Mouse (Mus musculus) heart, embryonic 16.5 days (tissue): ENCODE results near the gene H2-Aa. TPM values are rescaled to one million over a fixed set of nuclear protein-coding genes. Genes with fewer than 3 reads are reported as not detected.
A peak's percentile ranks its signal among the peaks of the same experiment; 100 is the strongest.

Experiments used
- ATAC-seq: fragments of 200-750 bp; cut with Nextera tagmentation; replicated peaks from 2 replicates; pipeline ENCODE4 v1.8.0; 2017; ENCODE audit warnings: moderate number of reproducible peaks; ENCODE audit not compliant: insufficient read depth, low FRiP score; ENCODE audit errors: extremely low read depth
- H3K27ac ChIP-seq: fragments of 300-500 bp; sonication (generic); 2 replicates; pipeline ENCODE4 v1.5.1; 2014; ENCODE audit warnings: mild to moderate bottlenecking, low read length, control low read depth, moderate library complexity
- H3K27me3 ChIP-seq: fragments of 300-500 bp; sonication (generic); 2 replicates; pipeline ENCODE4 v1.6.1; 2014; ENCODE audit warnings: low read length, mixed read lengths; ENCODE audit not compliant: control insufficient read depth, insufficient read depth
- H3K36me3 ChIP-seq: fragments of 300-500 bp; sonication (generic); 2 replicates; pipeline ENCODE4 v1.6.1; 2014; ENCODE audit not compliant: control insufficient read depth, insufficient read depth
- H3K4me1 ChIP-seq: fragments of 300-500 bp; sonication (generic); 2 replicates; pipeline ENCODE4 v1.6.1; 2014; ENCODE audit warnings: low read length, mixed read lengths; ENCODE audit not compliant: control insufficient read depth, insufficient read depth
- H3K4me2 ChIP-seq: fragments of 300-500 bp; sonication (generic); 2 replicates; pipeline ENCODE4 v1.6.1; 2014; ENCODE audit warnings: low read depth, mild to moderate bottlenecking, control low read depth, low read length
- H3K4me3 ChIP-seq: fragments of 300-500 bp; sonication (generic); 2 replicates; pipeline ENCODE4 v1.5.1; 2014; ENCODE audit warnings: mild to moderate bottlenecking, control low read depth, low read length
- H3K9ac ChIP-seq: fragments of 300-500 bp; sonication (generic); 2 replicates; pipeline ENCODE4 v1.6.1; 2014; ENCODE audit warnings: low read length, control low read depth
- H3K9me3 ChIP-seq: fragments of 300-500 bp; sonication (generic); replicated peaks from 2 replicates; pipeline ENCODE4 v1.6.1; 2016; ENCODE audit warnings: low read length; ENCODE audit not compliant: control insufficient read depth
- WGBS: fragments of 180-500 bp; shearing (Covaris S2); extraction: QIAGEN DNeasy Blood & Tissue Kit; methylation state at CpG from one replicate; pipeline ENCODE4 v1.1.7; 2014; 5-methylcytosine and 5-hydroxymethylcytosine counted together
- polyA plus RNA-seq: library from polyadenylated mRNA; unstranded; fragments of >200 nt; fragmentation: Nextera tagmentation; extraction: Ambion mirVana; gene quantifications from 2 replicates; pipeline ENCODE4 v1.2.1, GENCODE M21; 2015

Gene H2-Aa
- polyA plus RNA-seq, 1 experiment from 2014 or later, result 72.7 TPM

DNA sequence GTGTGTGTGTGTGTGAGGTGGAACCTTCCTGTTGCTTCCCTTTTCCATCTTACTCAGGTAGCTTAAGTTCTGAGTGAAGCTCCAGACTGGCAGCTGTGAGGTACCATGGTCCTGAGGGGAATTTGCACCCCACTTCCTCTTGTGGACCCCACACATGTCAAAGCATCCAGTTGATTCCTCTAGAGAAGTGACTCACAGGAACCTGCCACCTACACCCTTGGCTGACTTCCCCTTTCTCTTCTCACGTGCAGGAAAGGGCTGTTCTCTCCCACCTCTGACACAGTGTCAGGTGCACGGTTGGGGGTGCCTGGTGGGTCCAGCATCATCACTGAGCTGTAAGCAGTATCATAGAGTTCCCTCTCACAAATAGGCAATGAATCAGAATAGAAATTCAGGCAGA lies 5.9 kb upstream of the H2-Aa start:
- no peaks in the 10 kb centered on the region for H3K27me3 ChIP-seq
- no peak for ATAC-seq
- H3K4me3 ChIP-seq, result no peak overlapping the region
- no peak overlapping the region for H3K9ac ChIP-seq
- no peaks in the 10 kb centered on the region; the same call in 1 of the 2 replicates for H3K4me1 ChIP-seq
- H3K27ac ChIP-seq, result no peak overlapping the region
- H3K9me3 ChIP-seq, result no peaks in the 10 kb centered on the region
- WGBS, result 41% methylated on average over 2 of the region's 2 CpGs
- no peaks in the 10 kb centered on the region for H3K36me3 ChIP-seq
- no peak overlapping the region for H3K4me2 ChIP-seq

DNA sequence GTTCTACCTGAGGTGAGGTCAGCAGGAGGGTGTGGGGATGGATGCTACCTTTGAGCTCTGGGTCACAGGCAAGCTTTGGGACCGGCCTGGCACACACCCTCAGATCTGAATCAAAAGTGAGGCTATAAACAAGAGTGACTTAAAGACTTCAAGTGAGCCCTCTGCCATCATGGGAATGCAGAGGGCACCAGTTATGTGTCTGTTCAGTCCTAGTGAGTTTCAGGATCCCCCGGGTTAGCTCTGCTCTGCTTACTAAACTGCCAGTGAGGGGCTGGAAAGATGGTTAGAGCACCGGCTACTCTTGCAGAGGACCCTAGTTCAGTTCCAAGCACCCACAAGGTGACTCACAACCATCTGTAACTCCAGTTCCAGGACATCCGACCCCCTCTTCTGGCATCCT lies 4.9 kb upstream of the H2-Aa start:
- Histone ChIP-seq H3K4me2 (no peak overlapping the region), H3K4me1 (no peaks in the 10 kb centered on the region; the same call in 1 of the 2 replicates), H3K27me3 (no peaks in the 10 kb centered on the region), H3K27ac (no peak overlapping the region), H3K9ac (no peak overlapping the region), H3K9me3 (no peaks in the 10 kb centered on the region), H3K36me3 (no peaks in the 10 kb centered on the region), H3K4me3 (no peak overlapping the region)
- ATAC-seq, result no peak
- 81% methylated on average over 4 of the region's 4 CpGs for WGBS

DNA sequence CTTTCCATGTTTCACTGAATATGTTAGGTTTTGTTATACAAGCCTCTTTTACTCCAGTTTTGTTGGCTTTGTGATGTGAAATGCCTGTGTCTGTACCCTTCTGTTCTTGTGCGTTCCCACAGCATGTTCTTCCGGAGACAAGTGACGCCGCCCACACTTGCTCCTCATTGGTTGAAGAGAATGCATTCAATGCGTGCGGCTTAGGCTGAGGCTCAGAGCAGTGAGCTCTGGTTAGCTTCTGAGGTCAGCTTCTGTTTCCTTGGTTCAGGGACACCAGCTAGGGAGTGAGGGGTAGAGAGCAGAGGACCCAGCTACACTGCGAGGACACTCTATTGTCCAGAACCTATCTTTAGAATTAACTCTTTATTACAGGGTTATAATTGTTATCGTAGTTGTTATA lies 4.0 kb upstream of the H2-Aa start:
- WGBS, result 14% methylated on average over 8 of the region's 8 CpGs
- Histone ChIP-seq H3K4me2 (no peak overlapping the region), H3K9me3 (no peaks in the 10 kb centered on the region), H3K9ac (no peak overlapping the region), H3K36me3 (no peaks in the 10 kb centered on the region), H3K4me3 (no peak overlapping the region), H3K27ac (no peak overlapping the region), H3K27me3 (no peaks in the 10 kb centered on the region), H3K4me1 (no peaks in the 10 kb centered on the region; the same call in 1 of the 2 replicates)
- peak; percentile 80 for ATAC-seq

DNA sequence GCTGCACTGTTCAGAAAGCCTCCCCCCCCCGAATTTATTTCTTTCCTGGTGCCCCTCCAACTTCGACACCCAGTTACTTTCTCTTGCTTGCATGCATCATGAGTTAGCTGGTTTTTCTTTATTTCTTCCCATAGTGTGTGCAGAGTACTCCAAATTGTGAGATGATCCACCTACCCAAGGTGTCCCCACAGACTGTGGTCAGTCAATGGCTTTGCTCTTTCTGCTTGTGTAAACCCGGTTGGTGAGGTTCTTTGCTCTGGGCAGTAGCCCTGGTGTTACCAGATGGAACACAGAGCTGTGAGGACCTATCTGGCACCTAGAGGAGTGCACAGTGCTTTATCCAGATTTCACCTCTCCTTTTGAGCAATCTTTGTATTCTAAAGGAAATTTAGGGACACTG lies 508 bp upstream of the H2-Aa start:
- Histone ChIP-seq H3K27me3 (no peaks in the 10 kb centered on the region), H3K9ac (no peak overlapping the region), H3K4me2 (no peak overlapping the region), H3K27ac (no peak overlapping the region), H3K36me3 (no peaks in the 10 kb centered on the region), H3K4me1 (no peaks in the 10 kb centered on the region), H3K4me3 (no peak overlapping the region), H3K9me3 (no peaks in the 10 kb centered on the region)
- WGBS, result 57% methylated on average over 3 of the region's 3 CpGs
- no peak for ATAC-seq

DNA sequence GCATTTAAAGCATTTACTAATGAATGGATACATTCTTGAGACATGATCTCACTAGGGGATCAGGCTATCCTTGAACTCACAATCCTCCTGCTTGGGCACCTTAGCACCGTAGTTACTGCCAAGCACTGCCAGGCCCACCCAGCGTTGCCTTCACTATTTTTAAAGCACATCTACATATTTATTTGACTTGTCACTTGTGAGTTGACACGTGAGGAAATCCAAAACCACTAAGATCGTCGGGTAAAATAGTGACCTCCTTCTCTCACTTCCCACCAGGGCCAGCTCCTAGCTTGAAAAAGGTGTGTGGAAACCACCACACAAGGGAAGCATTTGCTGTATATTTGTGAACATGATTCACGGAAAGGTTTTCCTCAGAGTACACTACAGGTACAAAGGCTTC lies 624 bp downstream of the H2-Aa start:
- no peak overlapping the region for H3K4me2 ChIP-seq
- H3K36me3 ChIP-seq, result no peaks in the 10 kb centered on the region
- 54% methylated on average over 6 of the region's 6 CpGs for WGBS
- H3K4me1 ChIP-seq, result no peaks in the 10 kb centered on the region
- no peak overlapping the region for H3K27ac ChIP-seq
- H3K27me3 ChIP-seq, result no peaks in the 10 kb centered on the region
- no peak for ATAC-seq
- H3K4me3 ChIP-seq, result no peak overlapping the region
- no peaks in the 10 kb centered on the region for H3K9me3 ChIP-seq
- no peak overlapping the region for H3K9ac ChIP-seq

DNA sequence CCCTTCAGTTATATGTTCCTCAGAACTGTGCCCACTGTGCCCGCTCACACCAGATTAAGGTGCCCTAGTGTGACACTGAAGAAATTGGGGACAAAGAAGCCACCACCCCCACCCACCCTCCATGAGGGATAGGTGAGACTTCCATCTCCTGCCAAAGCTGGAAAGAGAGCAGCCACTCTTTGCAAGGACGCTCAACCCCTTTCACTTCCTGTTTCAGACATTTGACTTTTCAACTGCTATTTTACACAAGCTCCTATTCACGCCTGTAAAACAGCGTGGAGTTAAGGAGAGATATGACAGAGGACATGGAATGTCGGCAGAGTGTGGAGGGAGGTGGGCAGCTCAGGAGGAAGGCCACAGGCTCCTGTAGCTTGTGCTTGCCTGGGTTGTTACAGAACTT lies 1.1 kb downstream of the H2-Aa start:
- H3K36me3 ChIP-seq, result no peaks in the 10 kb centered on the region
- H3K9me3 ChIP-seq, result no peaks in the 10 kb centered on the region
- H3K9ac ChIP-seq, result no peak overlapping the region
- no peak overlapping the region for H3K27ac ChIP-seq
- H3K4me3 ChIP-seq, result no peak overlapping the region
- H3K4me1 ChIP-seq, result no peaks in the 10 kb centered on the region
- no peak overlapping the region for H3K4me2 ChIP-seq
- no peak for ATAC-seq
- WGBS, result 56% methylated on average over 5 of the region's 5 CpGs
- H3K27me3 ChIP-seq, result no peaks in the 10 kb centered on the region

DNA sequence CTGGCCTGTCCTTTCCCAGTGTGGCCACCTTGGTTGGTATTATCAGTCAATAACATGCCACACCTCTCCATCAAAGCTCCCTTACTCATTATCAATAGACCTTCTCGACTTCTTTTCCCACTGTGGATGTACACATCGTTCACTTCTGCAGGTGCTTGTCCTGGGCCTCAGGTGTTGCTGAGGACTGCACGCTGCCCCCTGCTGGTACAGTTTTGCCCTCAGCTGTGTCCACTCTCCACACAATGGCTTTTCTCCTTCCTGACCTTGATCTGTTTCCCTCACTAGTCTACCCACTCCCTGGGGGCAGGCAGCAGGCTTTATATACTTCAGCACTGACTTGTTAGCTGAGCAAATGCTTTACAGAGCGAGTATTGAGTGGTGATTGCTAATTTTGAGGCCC lies 1.8 kb downstream of the H2-Aa start:
- H3K4me3 ChIP-seq, result no peak overlapping the region
- H3K27me3 ChIP-seq, result no peaks in the 10 kb centered on the region
- no peak for ATAC-seq
- no peak overlapping the region for H3K9ac ChIP-seq
- H3K4me2 ChIP-seq, result no peak overlapping the region
- H3K4me1 ChIP-seq, result no peaks in the 10 kb centered on the region
- H3K36me3 ChIP-seq, result no peaks in the 10 kb centered on the region
- WGBS, result 28% methylated on average over 4 of the region's 4 CpGs
- no peak overlapping the region for H3K27ac ChIP-seq
- H3K9me3 ChIP-seq, result no peaks in the 10 kb centered on the region

DNA sequence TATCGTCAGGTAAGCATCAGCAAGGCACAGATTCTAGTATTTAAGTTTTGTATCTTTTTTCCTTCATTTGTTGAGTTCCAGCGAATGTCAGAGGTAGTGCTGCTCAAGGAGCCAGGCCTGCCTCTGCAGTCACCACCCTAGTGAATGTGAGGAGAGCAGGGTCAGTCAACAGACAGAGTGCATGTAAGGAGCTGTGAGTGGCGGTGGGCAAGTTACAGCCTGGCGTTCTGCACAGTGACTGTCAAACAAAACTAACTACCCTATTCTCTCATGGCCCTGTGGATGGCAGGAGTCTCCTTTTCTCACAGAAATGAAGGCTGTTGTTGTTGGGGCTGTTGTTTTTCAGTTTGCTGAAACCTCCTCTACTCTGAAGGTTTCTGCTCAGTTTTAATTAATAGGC lies 2.3 kb downstream of the H2-Aa start:
- 69% methylated on average over 4 of the region's 4 CpGs for WGBS
- ATAC-seq, result no peak
- no peaks in the 10 kb centered on the region for H3K9me3 ChIP-seq

DNA sequence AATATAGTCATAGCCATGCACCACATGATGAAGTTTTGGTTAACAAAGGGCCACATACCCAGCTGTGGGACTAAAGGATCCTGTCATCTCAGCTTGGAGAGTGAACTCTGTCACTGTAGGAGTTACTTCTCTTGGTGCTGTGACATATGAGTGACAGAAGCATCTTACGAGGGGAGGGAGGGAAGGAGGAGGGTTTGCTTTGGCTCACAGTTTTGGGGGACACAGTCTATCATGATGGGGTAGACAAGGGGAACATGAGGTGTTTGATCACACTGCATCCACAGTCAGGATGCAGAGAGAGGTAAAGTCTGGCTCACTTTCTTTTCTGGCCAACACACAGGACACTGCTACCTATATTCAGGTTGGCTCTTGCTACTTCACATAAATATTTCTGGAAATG lies 5.8 kb downstream of the H2-Aa start:
- WGBS, result 47% methylated on average over 1 of the region's 1 CpGs

More for the DNA sequence above, 2.3 kb downstream of the H2-Aa start:
- no peak overlapping the region for H3K9ac ChIP-seq
- no peaks in the 10 kb centered on the region for H3K27me3 ChIP-seq
- H3K4me1 ChIP-seq, result no peaks in the 10 kb centered on the region
- H3K36me3 ChIP-seq, result no peaks in the 10 kb centered on the region
- no peak overlapping the region for H3K27ac ChIP-seq
- no peak overlapping the region for H3K4me3 ChIP-seq
- no peak overlapping the region for H3K4me2 ChIP-seq

More for the DNA sequence above, 5.8 kb downstream of the H2-Aa start:
- no peak overlapping the region for H3K9ac ChIP-seq
- H3K4me2 ChIP-seq, result no peak overlapping the region
- H3K36me3 ChIP-seq, result no peaks in the 10 kb centered on the region
- H3K4me1 ChIP-seq, result no peaks in the 10 kb centered on the region
- H3K9me3 ChIP-seq, result no peaks in the 10 kb centered on the region; the same call in 1 of the 2 replicates
- H3K4me3 ChIP-seq, result no peak overlapping the region
- H3K27me3 ChIP-seq, result no peaks in the 10 kb centered on the region
- no peak overlapping the region for H3K27ac ChIP-seq
- no peak for ATAC-seq
